Comparison of ENCODE assay signal across 12 mouse cellular contexts in genomic region chr19:41832501-41833201, GRCm38 (mm10). TPM values are rescaled to one million over a fixed set of nuclear protein-coding genes. Genes with fewer than 3 reads are reported as not detected.
DNase-seq lines count a peak whose midpoint lies in the region; ATAC-seq and TF ChIP-seq lines count a peak whose summit lies in the region.
"Had no signal": no experiment of that assay in that cellular context is flagged by ENCODE, and none has a peak within 500 bp of the region (broad histone marks: within the 10 kb centered on the region; RNA-seq: fewer than 3 reads in every experiment).

No protein-coding gene starts in this region.

- 66% methylated on average over 13 of the region's 13 CpGs for WGBS in liver, postnatal 0 days (ENCODE audit: insufficient replicate concordance)
- WGBS in stomach, embryonic 15.5 days = 73% methylated on average over 13 of the region's 13 CpGs

- peaks cover 48% of the 10 kb centered on the region for H3K4me1 ChIP-seq in liver, postnatal 0 days (ENCODE audit: insufficient read depth)
- peaks cover 23% of the 10 kb centered on the region; the same call in 1 of the 2 replicates for H3K4me1 ChIP-seq in stomach, embryonic 15.5 days

- H3K36me3 ChIP-seq in liver, postnatal 0 days (replicated peaks; ENCODE audit: insufficient read depth, low read length) = no peaks in the 10 kb centered on the region
- no peaks in the 10 kb centered on the region for H3K36me3 ChIP-seq in stomach, embryonic 15.5 days
- H3K36me3 ChIP-seq: embryonic facial prominence, embryonic 12.5 days had no signal

- TF ChIP-seq CTCF in liver, postnatal 0 days (IDR thresholded peaks at IDR 0.05; ENCODE audit: low read depth) = no peak

- H3K27ac ChIP-seq in liver, postnatal 0 days (ENCODE audit: low read depth) = no peak overlapping the region
- no peak overlapping the region for H3K27ac ChIP-seq in stomach, embryonic 15.5 days
- H3K27ac ChIP-seq: embryonic facial prominence, embryonic 12.5 days; left cerebral cortex, adult 2 months had no signal

- peak overlapping the region; percentile 99 for H3K4me2 ChIP-seq in liver, postnatal 0 days (ENCODE audit: low read depth, low read length)
- H3K4me2 ChIP-seq in stomach, embryonic 15.5 days = peak overlapping the region; percentile 96; the same call in 1 of the 2 replicates

- no peak for ATAC-seq in liver, postnatal 0 days
- ATAC-seq in stomach, embryonic 15.5 days (ENCODE audit: insufficient read depth, low FRiP score, low read depth) = no peak
- ATAC-seq: Patski had no signal

- TF ChIP-seq EP300 in liver, postnatal 0 days (IDR thresholded peaks at IDR 0.05; ENCODE audit: low read depth) = peak; percentile 59; the same call in 1 of the 2 replicates

- H3K4me3 ChIP-seq in liver, postnatal 0 days (ENCODE audit: low read depth, low read length) = peak overlapping the region; percentile 79
- H3K4me3 ChIP-seq in stomach, embryonic 15.5 days (replicated peaks) = 0 out of 2 replicates have a peak overlapping the region, but pooled peaks have one; percentile 5

- H3K9me3 ChIP-seq in liver, postnatal 0 days (ENCODE audit: low read length) = no peaks in the 10 kb centered on the region
- H3K9me3 ChIP-seq in stomach, embryonic 15.5 days = no peaks in the 10 kb centered on the region
- H3K9me3 ChIP-seq: embryonic facial prominence, embryonic 12.5 days had no signal

- peak; percentile 22 for DNase-seq in cerebellum, adult 11-12 months
- DNase-seq in cerebellum, postnatal 14 days = no peak
- peak; percentile 6 for DNase-seq in right cerebral cortex, postnatal 25 days
- no peak for DNase-seq in right cerebral cortex, postnatal 36 days (ENCODE audit: low spot score in 2 of 2)
- DNase-seq in liver, postnatal 0 days = no peak
- no peak for DNase-seq in Muller cell, postnatal 12 days (ENCODE audit: inconsistent ontology term)
- no peak for DNase-seq in kidney, postnatal 25 days
- DNase-seq: lung, postnatal 14 days had no signal

- H3K27me3 ChIP-seq in liver, postnatal 0 days (ENCODE audit: insufficient read depth, low read length) = no peaks in the 10 kb centered on the region
- H3K27me3 ChIP-seq in stomach, embryonic 15.5 days (replicated peaks) = 0 out of 2 replicates have a peak, but pooled peaks cover 4% of the 10 kb centered on the region

- H3K9ac ChIP-seq in liver, postnatal 0 days (replicated peaks) = peak overlapping the region; percentile 61
- H3K9ac ChIP-seq in stomach, embryonic 15.5 days = no peak overlapping the region
- H3K9ac ChIP-seq: embryonic facial prominence, embryonic 12.5 days had no signal

RNA-seq across cellular contexts. Expression of gene Frat1, which starts 2.9 kb away (rescaled TPM):
- 7.8 and 8.1 TPM in 2 replicates for polyA plus RNA-seq in liver, postnatal 0 days (2015; fragmentation: Nextera tagmentation; extraction: Ambion mirVana)
- polyA plus RNA-seq in stomach, embryonic 15.5 days (2015; fragmentation: Nextera tagmentation; extraction: Ambion mirVana) = 12.3 and 14.1 TPM in 2 replicates

RNA-seq across cellular contexts. Expression of gene Frat2, which starts 15.3 kb away (rescaled TPM):
- polyA plus RNA-seq in liver, postnatal 0 days (2015; fragmentation: Nextera tagmentation; extraction: Ambion mirVana) = 3.3 and 3.7 TPM in 2 replicates
- polyA plus RNA-seq in stomach, embryonic 15.5 days (2015; fragmentation: Nextera tagmentation; extraction: Ambion mirVana) = 6.9 and 9.0 TPM in 2 replicates

RNA-seq across cellular contexts. Expression of gene Arhgap19, which starts 30.8 kb away (rescaled TPM):
- 10.5 and 12.9 TPM in 2 replicates for polyA plus RNA-seq in liver, postnatal 0 days (2015; fragmentation: Nextera tagmentation; extraction: Ambion mirVana)
- polyA plus RNA-seq in stomach, embryonic 15.5 days (2015; fragmentation: Nextera tagmentation; extraction: Ambion mirVana) = 19.1 and 20.8 TPM in 2 replicates

Comparison
In these comparisons a context has a peak if more than half of its experiments do, and no peak if none do; other contexts are left out.
1. DNase-seq: peak in cerebellum, adult 11-12 months (single experiment) and right cerebral cortex, postnatal 25 days (single experiment); none in cerebellum, postnatal 14 days (0 of 2), right cerebral cortex, postnatal 36 days (0 of 2), liver, postnatal 0 days (single experiment), Muller cell, postnatal 12 days (single experiment) and kidney, postnatal 25 days (0 of 2).